Mouse (Mus musculus) MEL (cell line): ENCODE results near the gene Grin2d.

ENCODE experiments used
- CTCF ChIP-seq, 3 experiments: IDR thresholded peaks in 2 of 3; conservative IDR thresholded peaks in 1 of 3; 2 replicates each; pipeline ENCODE4 v1.5.1; 2011 to 2012; ENCODE audit warnings: low read length in 3 of 3, low read depth in 2 of 3, mild to moderate bottlenecking in 2 of 3, improper control_type of control experiment in 1 of 3, inconsistent platforms in 1 of 3, mixed read lengths in 1 of 3, moderate library complexity in 1 of 3; ENCODE audit not compliant: control insufficient read depth in 1 of 3, insufficient read depth in 1 of 3, poor library complexity in 1 of 3, severe bottlenecking in 1 of 3
- ETS1 ChIP-seq: IDR thresholded peaks from 2 replicates; pipeline ENCODE4 v1.6.1; 2012; ENCODE audit warnings: low read depth, mild to moderate bottlenecking, inconsistent platforms, low read length, improper control_type of control experiment, moderate library complexity
- JUND ChIP-seq: IDR thresholded peaks from 2 replicates; pipeline ENCODE4 v1.6.1; 2011; ENCODE audit warnings: low read depth, mild to moderate bottlenecking, improper control_type of control experiment, low read length
- KAT2A ChIP-seq: conservative IDR thresholded peaks from 2 replicates; pipeline ENCODE4 v1.6.1; 2012; ENCODE audit warnings: low read depth, low read length, improper control_type of control experiment, inconsistent platforms
- MAX ChIP-seq: IDR thresholded peaks from 2 replicates; pipeline ENCODE4 v1.6.1; 2011; ENCODE audit warnings: low read length, improper control_type of control experiment
- POLR2A ChIP-seq, 2 experiments: IDR thresholded peaks; 2 replicates each; pipeline ENCODE4 v1.6.1; 2011 to 2012; ENCODE audit warnings: low read length in 2 of 2, mild to moderate bottlenecking in 2 of 2, control low read depth in 1 of 2, improper control_type of control experiment in 1 of 2, low read depth in 1 of 2, moderate library complexity in 1 of 2; ENCODE audit not compliant: control insufficient read depth in 1 of 2, insufficient read depth in 1 of 2, poor library complexity in 1 of 2
- POLR2AphosphoS2 ChIP-seq: IDR thresholded peaks from 2 replicates; pipeline ENCODE4 v1.6.1; 2011; ENCODE audit warnings: low read length, improper control_type of control experiment
- RCOR1 ChIP-seq: IDR thresholded peaks from 2 replicates; pipeline ENCODE4 v1.6.1; 2012; ENCODE audit warnings: low read depth, mild to moderate bottlenecking, inconsistent platforms, low read length, improper control_type of control experiment
- SMC3 ChIP-seq: IDR thresholded peaks from 2 replicates; pipeline ENCODE4 v1.6.1; 2011; ENCODE audit warnings: low read depth, low read length, improper control_type of control experiment
- USF1 ChIP-seq: IDR thresholded peaks from 2 replicates; pipeline ENCODE4 v1.6.1; 2014; ENCODE audit warnings: low read depth, mild to moderate bottlenecking, inconsistent platforms, low read length, improper control_type of control experiment, moderate library complexity
- ZC3H11A ChIP-seq: IDR thresholded peaks from 2 replicates; pipeline ENCODE4 v1.6.1; 2012; ENCODE audit warnings: low read depth, mild to moderate bottlenecking, inconsistent platforms, low read length, improper control_type of control experiment
- ZNF384 ChIP-seq: IDR thresholded peaks from 2 replicates; pipeline ENCODE4 v1.6.1; 2012; ENCODE audit warnings: low read depth, mild to moderate bottlenecking, inconsistent platforms, low read length, improper control_type of control experiment

DNA sequence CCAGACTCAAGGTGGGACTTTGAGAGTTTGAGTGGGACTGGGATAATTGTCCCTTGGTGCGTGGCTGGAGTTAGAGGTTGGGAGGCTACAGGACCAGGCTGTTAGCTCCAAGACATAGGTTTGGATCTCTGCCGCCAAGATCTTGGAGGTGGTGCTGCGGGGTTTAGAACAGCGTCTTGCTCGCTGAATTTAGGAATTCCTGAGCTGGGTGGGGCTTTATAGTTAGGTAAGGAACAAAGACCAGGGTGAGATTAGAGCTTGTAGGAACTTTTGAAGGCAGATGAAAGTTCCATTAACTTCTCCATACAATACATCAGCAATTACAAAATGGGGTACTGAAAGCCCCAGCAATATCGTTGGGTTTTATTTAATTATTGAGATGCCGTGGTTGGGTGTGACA lies 78.2 kb downstream of the Grin2d start:
- no peak for TF ChIP-seq KAT2A
- TF ChIP-seq ETS1 = no peak
- TF ChIP-seq POLR2A (IDR thresholded peaks at IDR 0.05; ENCODE audit: control insufficient read depth in 1 of 2, insufficient read depth in 1 of 2, low read depth in 1 of 2, low read length in 2 of 2, poor library complexity in 1 of 2) = no peak
- no peak for TF ChIP-seq ZC3H11A
- no peak for TF ChIP-seq USF1
- TF ChIP-seq CTCF (IDR thresholded peaks at IDR 0.05 in 2 of 3, conservative IDR thresholded peaks at IDR 0.05 in 1 of 3; ENCODE audit: control insufficient read depth in 1 of 3, insufficient read depth in 1 of 3, low read depth in 2 of 3, low read length in 3 of 3, poor library complexity in 1 of 3, severe bottlenecking in 1 of 3) = no peak
- TF ChIP-seq JUND = no peak
- TF ChIP-seq POLR2AphosphoS2 = no peak
- no peak for TF ChIP-seq RCOR1
- no peak for TF ChIP-seq MAX
- TF ChIP-seq ZNF384 = no peak
- no peak for TF ChIP-seq SMC3
